Mouse (Mus musculus) neural tube, embryonic 14.5 days (tissue): ENCODE results near the gene Ube2i. TPM values are rescaled to one million over a fixed set of nuclear protein-coding genes. Genes with fewer than 3 reads are reported as not detected.
A peak's percentile ranks its signal among the peaks of the same experiment; 100 is the strongest.

Experiments
- ATAC-seq: fragments of 200-750 bp; cut with Nextera tagmentation; 2 replicates; pipeline ENCODE4 v1.8.0; 2017; ENCODE audit warnings: low read depth, mild to moderate bottlenecking, moderate TSS enrichment, moderate library complexity
- H3K27ac ChIP-seq: fragments of 300-500 bp; sonication (generic); 2 replicates; pipeline ENCODE4 v1.5.1; 2014; ENCODE audit warnings: low read depth, mild to moderate bottlenecking, control low read depth, low read length, moderate library complexity, mixed read lengths
- H3K27me3 ChIP-seq: fragments of 300-500 bp; sonication (generic); 2 replicates; pipeline ENCODE4 v1.6.1; 2014; ENCODE audit warnings: low read length; ENCODE audit not compliant: control insufficient read depth, insufficient read depth
- H3K36me3 ChIP-seq: fragments of 300-500 bp; sonication (generic); 2 replicates; pipeline ENCODE4 v1.6.1; 2014; ENCODE audit warnings: low read length, mixed read lengths; ENCODE audit not compliant: control insufficient read depth, insufficient read depth
- H3K4me1 ChIP-seq: fragments of 300-500 bp; sonication (generic); 2 replicates; pipeline ENCODE4 v1.6.1; 2014; ENCODE audit warnings: low read length; ENCODE audit not compliant: control insufficient read depth, insufficient read depth
- H3K4me2 ChIP-seq: fragments of 300-500 bp; sonication (generic); 2 replicates; pipeline ENCODE4 v1.6.1; 2014; ENCODE audit warnings: mild to moderate bottlenecking, low read depth, low read length, control low read depth
- H3K4me3 ChIP-seq: fragments of 300-500 bp; sonication (generic); 2 replicates; pipeline ENCODE4 v1.5.1; 2014; ENCODE audit warnings: low read depth, low read length, control low read depth, mixed read lengths
- H3K9ac ChIP-seq: fragments of 300-500 bp; sonication (generic); replicated peaks from 2 replicates; pipeline ENCODE4 v1.6.1; 2014; ENCODE audit warnings: low read depth, mild to moderate bottlenecking, control low read depth, low read length, mixed read lengths
- H3K9me3 ChIP-seq: fragments of 300-500 bp; sonication (generic); 2 replicates; pipeline ENCODE4 v1.6.1; 2016; ENCODE audit warnings: low read length; ENCODE audit not compliant: control insufficient read depth
- WGBS: fragments of 180-500 bp; shearing (Covaris S2); extraction: QIAGEN DNeasy Blood & Tissue Kit; methylation state at CpG from one replicate; pipeline ENCODE4 v1.1.7; 2014; 5-methylcytosine and 5-hydroxymethylcytosine counted together
- polyA plus RNA-seq: library from polyadenylated mRNA; unstranded; fragments of >200 nt; fragmentation: Nextera tagmentation; extraction: Ambion mirVana; gene quantifications from 2 replicates; pipeline ENCODE4 v1.2.1, GENCODE M21; 2014

The Ube2i gene
- polyA plus RNA-seq, 1 experiment from 2014 or later, result 405 TPM

GRCm38 (mm10) chr17:25257804-25258261 lies 16.6 kb downstream of the Ube2i start:
- Histone ChIP-seq H3K4me3 (no peak overlapping the region), H3K4me1 (peaks cover 22% of the 10 kb centered on the region), H3K36me3 (peaks cover 13% of the 10 kb centered on the region), H3K4me2 (no peak overlapping the region), H3K27me3 (peaks cover 8% of the 10 kb centered on the region), H3K9me3 (no peaks in the 10 kb centered on the region), H3K9ac (no peak overlapping the region), H3K27ac (no peak overlapping the region)
- no peak for ATAC-seq
- 50% methylated on average over 6 of the region's 6 CpGs for WGBS

GRCm38 (mm10) chr17:25256140-25256754 lies 18.2 kb downstream of the Ube2i start, which contains the start of gene Baiap3:
TSS of gene Baiap3 (minus strand) at chr17:25256364.
- Histone ChIP-seq H3K9me3 (no peaks in the 10 kb centered on the region), H3K4me2 (peak within 1 kb of the TSS; percentile 48), H3K27me3 (peaks cover 8% of the 10 kb centered on the region), H3K4me1 (peaks cover 24% of the 10 kb centered on the region), H3K27ac (no peak within 1 kb of the TSS), H3K4me3 (peak within 1 kb of the TSS; percentile 17), H3K36me3 (0 out of 2 replicates have a peak, but pooled peaks cover 7% of the 10 kb centered on the region), H3K9ac (peak within 1 kb of the TSS; percentile 32; the same call in 1 of the 2 replicates)
- ATAC-seq, result no peak
- 5% methylated on average over 35 of the region's 35 CpGs for WGBS

GRCm38 (mm10) chr17:25255110-25255509 lies 19.3 kb downstream of the Ube2i start:
- Histone ChIP-seq H3K4me1 (peaks cover 24% of the 10 kb centered on the region), H3K27ac (no peak overlapping the region), H3K9me3 (no peaks in the 10 kb centered on the region), H3K4me3 (no peak overlapping the region), H3K9ac (no peak overlapping the region), H3K4me2 (no peak overlapping the region), H3K27me3 (peaks cover 8% of the 10 kb centered on the region), H3K36me3 (0 out of 2 replicates have a peak, but pooled peaks cover 6% of the 10 kb centered on the region)
- no peak for ATAC-seq
- WGBS, result 52% methylated on average over 2 of the region's 2 CpGs

GRCm38 (mm10) chr17:25253760-25254159 lies 20.7 kb downstream of the Ube2i start:
- H3K9ac ChIP-seq, result peak overlapping the region; percentile 25; the same call in 1 of the 2 replicates
- H3K36me3 ChIP-seq, result no peaks in the 10 kb centered on the region
- 0 out of 2 replicates have a peak overlapping the region, but pooled peaks have one; percentile 12 for H3K27ac ChIP-seq
- WGBS, result 16% methylated on average over 10 of the region's 10 CpGs
- H3K27me3 ChIP-seq, result peaks cover 8% of the 10 kb centered on the region
- H3K4me3 ChIP-seq, result no peak overlapping the region
- peaks cover 24% of the 10 kb centered on the region for H3K4me1 ChIP-seq
- ATAC-seq, result 0 out of 2 replicates have a peak, but pooled peaks have one; percentile 23
- peak overlapping the region; percentile 23 for H3K4me2 ChIP-seq
- H3K9me3 ChIP-seq, result no peaks in the 10 kb centered on the region

GRCm38 (mm10) chr17:25252643-25253042 lies 21.8 kb downstream of the Ube2i start:
- Histone ChIP-seq H3K27me3 (peaks cover 8% of the 10 kb centered on the region), H3K4me2 (no peak overlapping the region), H3K4me3 (no peak overlapping the region), H3K9ac (no peak overlapping the region), H3K27ac (peak overlapping the region; percentile 23; the same call in 1 of the 2 replicates), H3K4me1 (peaks cover 24% of the 10 kb centered on the region), H3K9me3 (no peaks in the 10 kb centered on the region), H3K36me3 (no peaks in the 10 kb centered on the region)
- peak; percentile 59; the same call in 1 of the 2 replicates for ATAC-seq
- 27% methylated on average over 3 of the region's 3 CpGs for WGBS

- no peaks in the 10 kb centered on the region for H3K27me3 ChIP-seq
- no peak overlapping the region for H3K9ac ChIP-seq
- no peak overlapping the region; the same call in 1 of the 2 replicates for H3K27ac ChIP-seq
- no peak for ATAC-seq
- no peaks in the 10 kb centered on the region for H3K36me3 ChIP-seq
- H3K9me3 ChIP-seq, result no peaks in the 10 kb centered on the region
- H3K4me3 ChIP-seq, result no peak overlapping the region
- WGBS, result 77% methylated on average over 8 of the region's 8 CpGs
- H3K4me2 ChIP-seq, result no peak overlapping the region
- H3K4me1 ChIP-seq, result peaks cover 16% of the 10 kb centered on the region
Measured at GRCm38 (mm10) chr17:25250181-25250835, 24.1 kb downstream of the Ube2i start.

GRCm38 (mm10) chr17:25248033-25248750 lies 26.2 kb downstream of the Ube2i start:
- H3K9ac ChIP-seq, result no peak overlapping the region
- H3K4me2 ChIP-seq, result no peak overlapping the region
- H3K27me3 ChIP-seq, result no peaks in the 10 kb centered on the region
- ATAC-seq, result no peak
- peaks cover 5% of the 10 kb centered on the region; the same call in 1 of the 2 replicates for H3K4me1 ChIP-seq
- no peaks in the 10 kb centered on the region for H3K9me3 ChIP-seq
- peaks cover 16% of the 10 kb centered on the region for H3K36me3 ChIP-seq
- 83% methylated on average over 18 of the region's 18 CpGs for WGBS
- H3K4me3 ChIP-seq, result no peak overlapping the region
- H3K27ac ChIP-seq, result no peak overlapping the region

- peaks cover 21% of the 10 kb centered on the region for H3K36me3 ChIP-seq
- no peaks in the 10 kb centered on the region for H3K9me3 ChIP-seq
- peaks cover 10% of the 10 kb centered on the region for H3K4me1 ChIP-seq
- no peak overlapping the region for H3K4me2 ChIP-seq
- no peak overlapping the region for H3K4me3 ChIP-seq
- H3K27ac ChIP-seq, result no peak overlapping the region
- ATAC-seq, result no peak
- no peaks in the 10 kb centered on the region for H3K27me3 ChIP-seq
- H3K9ac ChIP-seq, result no peak overlapping the region
- WGBS, result 88% methylated on average over 16 of the region's 16 CpGs
Measured at GRCm38 (mm10) chr17:25244239-25244638, 30.2 kb downstream of the Ube2i start.
